Mouse (Mus musculus) neural tube, embryonic 11.5 days (tissue): Measurements from ENCODE around the gene Fau. TPM values are rescaled to one million over a fixed set of nuclear protein-coding genes. Genes with fewer than 3 reads are reported as not detected.
A peak's percentile ranks its signal among the peaks of the same experiment; 100 is the strongest.

Experiments used
- ATAC-seq: fragments of 200-750 bp; cut with Nextera tagmentation; 2 replicates; pipeline ENCODE4 v1.8.0; 2017; ENCODE audit warnings: moderate number of reproducible peaks, mild to moderate bottlenecking, moderate TSS enrichment, moderate library complexity; ENCODE audit not compliant: insufficient read depth, low FRiP score, low TSS enrichment
- DNase-seq: peaks from one replicate; pipeline ENCODE4 v3.0.0-alpha.2; 2015; ENCODE audit warnings: low spot score
- H3K27ac ChIP-seq: fragments of 300-500 bp; sonication (generic); 2 replicates; pipeline ENCODE4 v1.5.1; 2014; ENCODE audit warnings: low read depth, mild to moderate bottlenecking, low read length
- H3K27me3 ChIP-seq: fragments of 300-500 bp; sonication (generic); 2 replicates; pipeline ENCODE4 v1.6.1; 2014; ENCODE audit warnings: mild to moderate bottlenecking, low read length, mixed read lengths; ENCODE audit not compliant: control insufficient read depth, insufficient read depth
- H3K36me3 ChIP-seq: fragments of 300-500 bp; sonication (generic); 2 replicates; pipeline ENCODE4 v1.6.1; 2014; ENCODE audit warnings: mild to moderate bottlenecking, low read length, moderate library complexity, mixed read lengths; ENCODE audit not compliant: control insufficient read depth, insufficient read depth
- H3K4me1 ChIP-seq: fragments of 300-500 bp; sonication (generic); 2 replicates; pipeline ENCODE4 v1.6.1; 2014; ENCODE audit warnings: low read length, mixed read lengths; ENCODE audit not compliant: control insufficient read depth, insufficient read depth
- H3K4me2 ChIP-seq: fragments of 300-500 bp; sonication (generic); 2 replicates; pipeline ENCODE4 v1.6.1; 2014; ENCODE audit warnings: low read depth, mild to moderate bottlenecking, moderate library complexity
- H3K4me3 ChIP-seq: fragments of 300-500 bp; sonication (generic); 2 replicates; pipeline ENCODE4 v1.5.1; 2014; ENCODE audit warnings: low read depth, low read length
- H3K9ac ChIP-seq: fragments of 300-500 bp; sonication (generic); 2 replicates; pipeline ENCODE4 v1.6.1; 2014; ENCODE audit warnings: mild to moderate bottlenecking, low read length
- H3K9me3 ChIP-seq: fragments of 300-500 bp; sonication (generic); 2 replicates; pipeline ENCODE4 v1.6.1; 2016; ENCODE audit warnings: low read length; ENCODE audit not compliant: control insufficient read depth
- WGBS: fragments of 180-500 bp; shearing (Covaris S2); extraction: QIAGEN DNeasy Blood & Tissue Kit; methylation state at CpG from one replicate; pipeline ENCODE4 v1.1.7; 2014; 5-methylcytosine and 5-hydroxymethylcytosine counted together
- polyA plus RNA-seq: library from polyadenylated mRNA; unstranded; fragments of >200 nt; fragmentation: Nextera tagmentation; extraction: Ambion mirVana; gene quantifications from 2 replicates; pipeline ENCODE4 v1.2.1, GENCODE M21; 2014

The Fau gene
- polyA plus RNA-seq, 1 experiment from 2014 or later = 790 TPM

DNA sequence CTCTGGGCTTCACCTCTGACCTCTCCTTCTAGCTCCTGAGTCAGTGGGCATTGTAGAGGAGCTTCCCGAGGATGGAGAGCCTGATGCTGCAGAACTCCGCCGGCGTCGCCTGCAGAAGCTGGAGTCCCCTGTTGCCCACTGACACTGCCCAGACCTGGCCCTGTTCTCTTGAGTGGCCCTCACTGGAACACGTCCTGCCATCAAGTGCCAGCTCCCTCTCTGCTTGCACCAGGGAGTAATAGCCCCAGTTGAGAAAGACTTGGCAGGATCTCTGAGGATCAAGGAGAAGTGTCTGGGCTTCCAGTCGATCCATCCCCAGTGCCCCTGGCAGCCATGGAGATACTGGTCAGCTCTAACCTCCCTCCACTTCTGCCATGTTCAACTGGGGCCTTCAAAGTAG lies 5.1 kb upstream of the Fau start:
- Histone ChIP-seq H3K9me3 (no peaks in the 10 kb centered on the region), H3K4me1 (peaks cover 8% of the 10 kb centered on the region; the same call in 1 of the 2 replicates), H3K36me3 (peaks cover 34% of the 10 kb centered on the region), H3K4me3 (no peak overlapping the region), H3K4me2 (no peak overlapping the region), H3K27me3 (no peaks in the 10 kb centered on the region), H3K9ac (no peak overlapping the region), H3K27ac (no peak overlapping the region)
- DNase-seq (no peak), ATAC-seq (no peak)
- WGBS = 92% methylated on average over 7 of the region's 7 CpGs

DNA sequence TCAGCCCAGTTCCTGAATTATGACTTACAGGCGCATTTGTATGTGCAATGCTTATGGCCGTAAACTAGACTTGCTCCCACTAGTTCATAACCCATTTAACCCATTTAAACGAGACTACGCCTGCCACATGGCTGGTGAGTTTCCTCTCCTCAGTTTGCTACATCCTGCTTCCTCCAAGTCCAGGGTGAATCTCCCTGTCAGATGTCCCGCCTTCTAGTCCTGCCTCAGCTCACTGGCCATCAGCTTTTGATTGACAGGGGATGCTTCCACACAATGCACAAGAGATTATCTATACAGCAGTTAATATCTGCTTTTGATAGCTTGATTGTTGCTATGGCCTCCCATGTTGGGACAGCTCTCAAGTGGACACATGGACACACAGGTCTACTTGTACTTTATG lies 3.3 kb upstream of the Fau start:
- no peak overlapping the region for H3K9ac ChIP-seq
- H3K27ac ChIP-seq = no peak overlapping the region
- peaks cover 10% of the 10 kb centered on the region; the same call in 1 of the 2 replicates for H3K4me1 ChIP-seq
- ATAC-seq (no peak), DNase-seq (no peak)
- H3K4me3 ChIP-seq = no peak overlapping the region
- WGBS = 92% methylated on average over 5 of the region's 5 CpGs
- H3K9me3 ChIP-seq = no peaks in the 10 kb centered on the region
- peaks cover 27% of the 10 kb centered on the region for H3K36me3 ChIP-seq
- no peak overlapping the region for H3K4me2 ChIP-seq
- no peaks in the 10 kb centered on the region for H3K27me3 ChIP-seq

DNA sequence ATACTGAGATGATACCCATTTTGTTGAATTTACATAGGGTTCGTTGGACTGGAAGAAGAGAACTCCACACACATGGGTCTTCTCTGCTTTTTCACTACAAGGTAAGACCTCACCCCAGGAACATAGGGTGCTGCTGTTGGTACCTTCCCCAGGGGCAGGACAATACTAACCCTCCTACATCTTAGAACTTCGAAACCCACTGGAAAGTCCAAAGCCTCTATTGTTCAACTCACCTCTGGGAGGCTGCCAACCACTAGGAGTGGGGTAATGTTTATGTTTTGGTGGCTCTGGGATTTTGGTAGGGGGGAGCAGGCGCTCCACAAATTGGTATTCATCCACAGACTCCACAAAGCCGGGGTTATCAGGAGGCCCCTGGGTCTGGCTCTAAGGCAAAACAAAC lies 948 bp upstream of the Fau start:
- no peak for ATAC-seq
- H3K4me1 ChIP-seq = peaks cover 11% of the 10 kb centered on the region; the same call in 1 of the 2 replicates
- peaks cover 12% of the 10 kb centered on the region for H3K36me3 ChIP-seq
- H3K4me3 ChIP-seq = peak overlapping the region; percentile 77
- H3K27me3 ChIP-seq = no peaks in the 10 kb centered on the region
- H3K27ac ChIP-seq = no peak overlapping the region
- H3K4me2 ChIP-seq = peak overlapping the region; percentile 45
- H3K9me3 ChIP-seq = no peaks in the 10 kb centered on the region
- H3K9ac ChIP-seq = peak overlapping the region; percentile 69
- WGBS = 68% methylated on average over 4 of the region's 4 CpGs
- no peak for DNase-seq

DNA sequence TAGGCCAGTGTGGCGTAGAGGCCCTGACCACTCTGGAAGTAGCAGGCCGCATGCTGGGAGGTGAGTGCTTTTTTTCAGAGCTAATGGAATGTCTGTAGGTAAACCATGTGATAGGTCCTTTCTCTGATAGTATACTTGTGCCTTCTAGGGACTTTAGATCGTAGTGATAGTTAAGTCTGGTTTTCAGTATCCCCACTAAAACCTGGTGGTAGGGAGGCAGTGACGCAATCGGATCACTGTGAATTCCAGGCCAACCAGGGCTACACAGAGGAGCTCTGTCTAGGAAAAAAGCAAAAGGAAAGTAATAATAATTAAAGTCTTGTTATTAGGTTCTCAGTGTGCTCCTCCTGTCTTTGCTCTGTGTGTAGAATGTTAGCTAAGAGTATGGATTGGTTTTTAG lies 869 bp downstream of the Fau start:
- Histone ChIP-seq H3K36me3 (peaks cover 9% of the 10 kb centered on the region; the same call in 1 of the 2 replicates), H3K4me3 (peak overlapping the region; percentile 77), H3K27ac (no peak overlapping the region), H3K4me2 (peak overlapping the region; percentile 76), H3K9me3 (no peaks in the 10 kb centered on the region), H3K9ac (peak overlapping the region; percentile 69), H3K27me3 (no peaks in the 10 kb centered on the region), H3K4me1 (peaks cover 21% of the 10 kb centered on the region)
- ATAC-seq = no peak
- no peak for DNase-seq
- 28% methylated on average over 5 of the region's 5 CpGs for WGBS

DNA sequence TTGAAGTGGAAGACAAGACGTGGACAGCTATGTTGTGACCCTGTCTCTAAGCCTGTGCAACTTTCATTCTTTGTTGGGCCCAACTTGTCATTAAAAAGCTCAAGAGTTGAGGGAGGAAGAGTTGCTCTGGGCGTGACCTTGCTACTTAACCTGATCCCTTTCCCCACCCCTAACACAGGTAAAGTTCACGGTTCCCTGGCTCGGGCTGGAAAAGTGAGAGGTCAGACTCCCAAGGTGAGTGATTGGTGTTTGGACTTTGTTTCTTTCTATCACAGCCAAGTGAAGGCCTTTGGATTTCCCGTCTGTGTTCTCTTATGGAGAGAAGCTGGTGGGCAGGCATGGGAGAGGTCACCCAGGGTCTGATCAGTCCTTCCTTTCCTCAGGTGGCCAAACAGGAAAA lies 1.3 kb downstream of the Fau start:
- Histone ChIP-seq H3K27me3 (no peaks in the 10 kb centered on the region), H3K4me1 (peaks cover 21% of the 10 kb centered on the region), H3K4me2 (peak overlapping the region; percentile 76), H3K4me3 (peak overlapping the region; percentile 77), H3K36me3 (peaks cover 9% of the 10 kb centered on the region; the same call in 1 of the 2 replicates), H3K9me3 (no peaks in the 10 kb centered on the region), H3K27ac (no peak overlapping the region), H3K9ac (no peak overlapping the region)
- DNase-seq (no peak), ATAC-seq (no peak)
- 91% methylated on average over 5 of the region's 5 CpGs for WGBS

DNA sequence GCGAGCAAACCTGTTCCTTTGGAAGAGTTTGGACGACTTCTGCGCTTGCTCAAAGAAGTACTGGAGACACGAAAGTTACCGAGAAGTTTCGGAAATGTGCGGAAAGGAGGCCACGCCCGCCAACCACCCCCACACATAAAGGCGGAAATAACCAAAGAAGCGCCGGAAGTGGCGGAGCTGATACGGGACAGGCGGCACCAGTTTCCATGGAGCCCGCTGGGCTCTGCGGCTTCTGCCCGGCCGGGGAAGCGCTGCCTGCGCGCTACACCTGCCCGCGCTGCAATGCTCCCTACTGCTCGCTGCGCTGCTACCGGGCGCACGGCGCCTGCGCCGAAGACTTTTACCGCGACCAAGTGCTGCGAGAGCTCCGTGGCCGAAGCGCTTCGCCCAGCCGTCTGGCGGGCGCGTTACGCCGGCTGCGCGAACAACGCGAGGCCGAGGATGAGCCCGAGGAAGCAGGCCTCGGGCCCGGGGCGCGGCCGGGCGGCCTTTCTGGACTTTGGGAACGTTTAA lies 3.4 kb downstream of the Fau start, which contains the start of gene Znhit2:
Gene Znhit2, plus strand, starts transcription at position 172 of the 513 bp plus-strand sequence.
- WGBS = under 1% methylated on average over 58 of the region's 58 CpGs
- DNase-seq = peak; percentile 91

DNA sequence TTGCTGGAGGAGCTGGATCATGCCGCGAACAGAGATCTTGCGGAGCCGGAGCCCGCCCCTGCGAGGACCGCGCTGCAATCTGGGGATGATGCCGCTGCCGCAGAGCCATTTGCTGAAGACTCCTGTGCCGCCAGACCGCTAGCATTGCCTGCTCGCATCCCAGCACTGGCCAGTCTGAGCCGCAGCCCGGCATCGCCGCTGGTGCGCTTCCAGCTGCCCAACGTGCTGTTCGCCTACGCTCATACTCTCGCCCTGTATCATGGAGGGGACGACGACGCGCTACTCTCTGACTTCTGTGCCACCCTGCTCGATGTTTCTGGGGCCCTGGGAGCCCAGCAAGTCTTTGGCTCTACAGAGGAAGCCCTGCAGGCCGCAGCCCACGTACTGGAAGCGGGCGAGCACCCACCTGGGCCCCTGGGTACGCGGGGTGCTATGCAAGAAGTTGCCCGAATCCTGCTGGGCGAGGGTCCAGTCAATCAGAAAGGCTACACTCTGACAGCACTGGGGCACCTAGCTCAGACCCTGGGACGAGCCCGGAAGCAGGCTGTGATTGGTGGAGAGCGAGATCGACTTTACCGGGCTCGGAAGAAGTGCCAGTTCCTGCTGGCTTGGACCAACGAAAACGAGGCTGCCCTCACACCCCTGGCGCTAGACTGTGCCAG lies 4.1 kb downstream of the Fau start:
- peak overlapping the region; percentile 93 for H3K27ac ChIP-seq
- peaks cover 27% of the 10 kb centered on the region for H3K4me1 ChIP-seq
- H3K4me3 ChIP-seq = peak overlapping the region; percentile 92
- no peak for ATAC-seq
- H3K9me3 ChIP-seq = no peaks in the 10 kb centered on the region
- 3% methylated on average over 43 of the region's 44 CpGs for WGBS
- no peaks in the 10 kb centered on the region for H3K27me3 ChIP-seq
- peaks cover 2% of the 10 kb centered on the region; the same call in 1 of the 2 replicates for H3K36me3 ChIP-seq
- H3K9ac ChIP-seq = peak overlapping the region; percentile 96
- H3K4me2 ChIP-seq = peak overlapping the region; percentile 100
- peak; percentile 25 for DNase-seq

More for the DNA sequence above, 3.4 kb downstream of the Fau start, which contains the start of gene Znhit2:
- H3K4me1 ChIP-seq = peaks cover 22% of the 10 kb centered on the region
- peak; percentile 45; the same call in 1 of the 2 replicates for ATAC-seq
- H3K27ac ChIP-seq = peak within 1 kb of the TSS; percentile 93
- peak within 1 kb of the TSS; percentile 96 for H3K9ac ChIP-seq
- peak within 1 kb of the TSS; percentile 92 for H3K4me3 ChIP-seq
- no peaks in the 10 kb centered on the region for H3K9me3 ChIP-seq
- peak within 1 kb of the TSS; percentile 100 for H3K4me2 ChIP-seq
- H3K27me3 ChIP-seq = no peaks in the 10 kb centered on the region
- peaks cover 2% of the 10 kb centered on the region; the same call in 1 of the 2 replicates for H3K36me3 ChIP-seq

DNA sequence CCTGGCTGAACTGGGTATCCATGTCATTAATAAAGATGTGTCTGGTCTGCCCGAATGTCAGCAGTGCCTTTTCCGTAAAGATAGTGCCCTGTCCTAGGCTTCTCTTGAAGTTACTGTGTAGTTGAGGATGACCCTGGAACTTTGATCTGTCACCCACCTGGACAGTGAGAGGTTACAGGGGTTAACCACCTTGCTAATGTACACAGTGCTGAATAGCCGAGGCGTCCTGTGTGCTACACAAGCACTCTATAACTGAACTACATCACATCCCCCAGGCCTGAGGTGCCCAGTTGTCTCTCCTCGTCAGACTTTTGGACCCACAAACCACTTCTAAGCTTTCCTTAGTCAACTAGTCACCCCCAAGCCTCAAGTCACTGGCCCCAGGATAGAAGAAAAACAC lies 4.8 kb downstream of the Fau start:
- peak overlapping the region; percentile 96 for H3K9ac ChIP-seq
- H3K4me2 ChIP-seq = peak overlapping the region; percentile 100
- peaks cover 27% of the 10 kb centered on the region for H3K4me1 ChIP-seq
- peaks cover 2% of the 10 kb centered on the region; the same call in 1 of the 2 replicates for H3K36me3 ChIP-seq
- no peaks in the 10 kb centered on the region for H3K27me3 ChIP-seq
- WGBS = 75% methylated on average over 5 of the region's 5 CpGs
- peak overlapping the region; percentile 92 for H3K4me3 ChIP-seq
- H3K27ac ChIP-seq = no peak overlapping the region
- ATAC-seq (no peak), DNase-seq (no peak)
- no peaks in the 10 kb centered on the region for H3K9me3 ChIP-seq

DNA sequence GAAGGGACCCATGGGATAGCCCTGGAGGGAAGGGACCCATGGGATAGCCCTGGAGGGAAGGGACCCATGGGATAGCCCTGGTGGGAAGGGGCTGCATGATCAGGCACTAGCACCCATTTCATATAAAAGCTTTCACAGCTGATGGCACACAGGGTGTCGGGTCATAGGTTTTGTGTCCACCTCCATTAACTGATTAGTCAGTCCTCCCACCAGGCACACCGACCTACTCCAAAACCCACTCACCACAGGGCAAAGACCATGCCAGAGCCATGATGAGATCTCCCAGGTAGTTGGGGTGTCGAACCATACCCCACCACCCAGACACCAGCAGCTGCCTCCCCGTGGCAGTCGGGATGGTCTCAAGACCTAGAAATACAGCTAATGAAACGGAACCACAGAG lies 5.4 kb downstream of the Fau start:
- Histone ChIP-seq H3K27ac (no peak overlapping the region), H3K36me3 (peaks cover 2% of the 10 kb centered on the region; the same call in 1 of the 2 replicates), H3K4me1 (peaks cover 29% of the 10 kb centered on the region), H3K9ac (no peak overlapping the region), H3K4me2 (no peak overlapping the region), H3K4me3 (0 out of 2 replicates have a peak overlapping the region, but pooled peaks have one; percentile 8), H3K9me3 (no peaks in the 10 kb centered on the region), H3K27me3 (no peaks in the 10 kb centered on the region)
- 92% methylated on average over 6 of the region's 6 CpGs for WGBS
- DNase-seq = no peak
- no peak for ATAC-seq
